Mouse (Mus musculus): ENCODE measurements around the gene Pttg1ip.

The Pttg1ip gene

DNA sequence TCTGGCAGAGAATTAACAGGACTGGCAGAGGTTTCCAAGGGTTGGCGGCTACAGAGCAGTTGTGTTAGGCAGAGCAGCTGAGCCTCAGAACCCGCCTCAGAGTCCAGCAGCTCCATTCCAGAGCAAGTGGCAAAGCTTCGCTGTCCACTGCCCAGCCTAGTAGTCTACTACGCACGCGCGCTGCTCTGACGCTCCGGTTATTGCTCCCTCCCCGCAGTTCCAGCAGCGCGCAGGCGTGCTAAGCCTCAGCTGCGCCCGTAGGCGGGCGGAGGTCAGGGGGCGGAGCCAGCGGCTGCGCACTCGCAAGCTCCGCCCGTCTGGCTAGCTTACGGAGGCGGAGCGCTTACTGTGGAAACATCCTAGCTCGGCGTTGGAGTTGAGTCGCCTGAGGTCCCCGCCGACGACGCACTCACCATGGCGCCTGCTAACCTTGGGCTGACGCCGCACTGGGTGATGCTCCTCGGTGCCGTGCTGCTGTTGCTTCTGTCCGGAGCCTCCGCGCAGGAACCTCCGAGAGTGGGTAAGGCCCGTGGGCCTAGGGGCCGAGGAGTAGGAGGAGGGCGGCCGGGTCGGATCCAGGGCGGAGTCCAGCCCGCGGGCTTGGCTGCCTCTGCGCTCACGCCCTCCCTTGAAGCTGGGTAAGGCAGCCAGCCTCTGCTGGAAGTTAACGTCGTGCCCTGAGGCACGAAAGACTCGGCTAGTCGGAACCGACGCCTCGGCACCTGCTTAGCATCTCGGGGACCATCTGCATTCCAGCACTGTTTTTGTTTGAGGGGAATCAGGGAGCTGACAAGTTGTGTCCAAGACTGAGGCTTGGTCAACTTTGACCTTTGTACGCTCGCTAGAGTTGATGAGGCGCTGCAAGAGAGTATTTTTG lies at the start of gene Pttg1ip:
TSS of gene Pttg1ip (plus strand) at position 313 of the 877 bp plus-strand sequence.
- peak; percentile 96 for DNase-seq (ENCODE audit: low read depth, low spot score)

DNA sequence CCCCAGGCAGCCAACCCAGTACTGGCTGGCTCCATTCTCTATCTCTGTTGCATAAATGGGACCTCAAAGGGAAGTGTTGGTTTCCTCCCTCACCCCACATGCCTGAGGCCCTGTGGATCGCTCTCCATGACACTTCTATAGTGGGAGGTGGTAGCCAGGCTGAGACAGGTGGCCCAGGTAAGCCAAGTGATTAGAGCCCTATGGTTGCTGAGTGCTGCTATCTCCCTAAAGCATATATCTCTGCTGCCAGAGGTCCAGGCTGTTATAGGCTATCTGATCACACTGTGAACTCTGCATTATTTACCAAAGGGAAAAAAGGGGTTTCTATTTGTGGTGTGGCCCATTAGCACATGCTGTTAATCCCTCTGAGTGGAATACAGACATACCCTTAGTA lies 49.5 kb upstream of the Pttg1ip start:
- DNase-seq (ENCODE audit: low read depth, low spot score), result no peak

DNA sequence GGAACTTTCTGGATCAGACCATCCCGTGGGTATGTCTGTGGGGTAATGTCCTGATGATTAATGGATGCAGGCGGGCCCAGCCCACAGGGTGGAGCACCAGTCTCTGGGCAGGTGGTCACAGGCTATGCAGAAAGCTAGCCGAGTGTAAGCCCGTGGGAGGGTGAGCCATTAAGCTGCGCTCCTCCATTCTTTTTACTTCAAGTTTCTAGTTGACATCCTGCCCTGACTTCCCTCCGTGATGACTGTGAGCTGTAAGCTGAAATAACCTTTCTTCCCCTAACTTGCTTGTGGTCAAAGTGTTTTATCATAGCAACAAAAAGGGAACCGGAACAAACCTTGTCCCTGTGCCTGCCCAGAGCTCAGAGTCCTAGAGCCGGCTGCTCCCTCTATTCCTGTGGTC lies 44.8 kb upstream of the Pttg1ip start:
- DNase-seq (ENCODE audit: low read depth, low spot score), result no peak

DNA sequence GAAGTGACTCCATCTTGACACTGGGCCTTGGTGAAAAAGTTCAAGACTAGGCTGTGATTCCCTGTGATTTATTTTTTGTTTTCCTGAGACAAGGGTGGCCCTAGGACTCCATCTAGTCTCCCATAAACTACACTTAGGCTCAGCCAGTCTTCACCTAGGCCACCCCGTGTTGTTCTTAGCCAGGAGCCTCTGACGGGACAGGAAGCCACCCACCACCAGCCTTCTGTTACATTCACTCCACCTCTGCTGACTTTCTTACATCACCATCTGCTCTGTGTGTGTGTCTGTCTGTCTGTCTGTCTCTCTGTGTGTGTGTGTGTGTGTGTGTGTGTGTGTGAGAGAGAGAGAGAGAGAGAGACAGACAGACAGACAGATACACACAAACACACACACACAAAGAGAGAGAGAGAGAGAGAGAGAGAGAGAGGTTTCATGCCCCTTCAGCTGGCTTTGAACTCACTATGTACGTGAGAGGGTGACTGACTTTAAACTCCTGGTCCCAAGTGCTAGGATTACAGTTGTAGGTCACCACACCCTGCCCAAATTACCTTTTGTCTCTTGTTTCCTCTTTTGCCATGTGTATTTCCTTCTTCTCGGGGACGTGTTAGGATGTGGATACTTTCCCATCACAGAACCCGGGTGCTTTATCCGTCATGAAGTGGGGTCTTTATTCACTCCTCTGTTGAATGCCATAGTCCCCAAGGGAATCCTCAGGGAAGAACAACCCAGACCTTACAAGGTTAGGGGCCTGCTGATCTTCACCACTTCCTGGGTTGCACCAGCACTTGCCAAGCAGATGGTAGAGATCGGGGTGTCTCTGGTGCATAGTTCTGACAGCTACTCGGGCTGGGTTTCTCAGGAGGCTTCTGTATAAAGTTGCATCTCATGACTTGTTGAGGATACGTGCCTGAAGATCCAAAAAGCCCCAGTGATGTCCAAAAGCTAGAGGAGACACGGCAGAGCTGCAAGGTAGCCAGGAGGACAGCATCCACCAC lies 44.0 kb upstream of the Pttg1ip start:
- no peak for DNase-seq (ENCODE audit: low read depth, low spot score)

DNA sequence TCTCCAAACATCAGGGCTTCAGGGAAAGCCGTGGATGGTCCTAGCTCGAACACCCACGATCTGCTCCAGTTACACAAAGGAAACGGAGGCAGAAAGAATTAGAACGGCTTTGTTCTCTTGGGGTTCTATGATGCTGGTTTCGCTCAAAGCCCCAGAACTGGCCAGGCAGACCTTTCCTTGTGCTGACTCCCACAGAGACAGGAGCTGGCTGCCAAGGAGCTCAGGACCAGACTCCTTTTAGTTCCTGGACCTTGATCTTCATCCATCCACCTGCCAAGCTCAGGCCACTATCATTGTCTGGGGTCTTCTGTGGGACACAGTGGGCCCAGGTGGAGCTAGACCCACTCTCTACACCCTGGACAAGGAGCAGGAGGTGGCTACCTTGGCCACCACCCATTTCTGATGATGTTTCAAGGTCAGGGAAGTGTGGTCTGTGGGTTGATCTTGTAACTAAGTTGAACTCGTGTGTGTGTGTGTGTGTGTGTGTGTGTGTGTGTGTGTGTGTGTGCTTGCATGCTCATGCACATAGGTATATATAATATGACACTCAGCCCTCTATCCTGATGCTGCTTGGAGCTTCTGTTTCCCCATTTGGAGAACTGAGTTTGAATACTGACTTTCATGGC lies 42.1 kb upstream of the Pttg1ip start:
- DNase-seq (ENCODE audit: low read depth, low spot score), result no peak

DNA sequence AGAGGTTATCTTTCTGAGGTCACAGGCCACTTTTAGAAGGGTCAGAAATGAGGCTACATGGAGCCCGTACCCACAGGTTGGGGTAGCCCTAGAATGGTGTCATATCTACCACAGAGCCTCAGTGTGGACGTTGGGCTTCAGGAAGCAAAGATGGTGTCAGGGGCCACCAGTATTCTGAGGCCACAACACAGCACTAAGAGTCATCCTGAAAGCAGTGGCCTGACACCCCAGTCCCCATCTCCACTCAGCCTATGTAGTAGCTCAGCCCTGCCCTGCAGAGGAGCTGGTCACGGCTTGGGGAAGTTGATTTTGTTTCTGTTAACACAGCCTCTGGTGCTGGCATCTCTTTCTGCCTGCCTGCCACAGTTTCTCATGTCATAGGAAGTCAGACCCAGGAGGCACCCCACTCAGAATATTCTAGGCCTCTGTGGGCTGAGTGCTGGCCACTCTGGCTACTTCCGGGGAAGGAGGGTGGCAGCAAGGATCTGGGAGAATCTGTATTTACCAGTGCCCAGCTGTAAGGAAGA lies 40.9 kb upstream of the Pttg1ip start:
- no peak for DNase-seq (ENCODE audit: low read depth, low spot score)

DNA sequence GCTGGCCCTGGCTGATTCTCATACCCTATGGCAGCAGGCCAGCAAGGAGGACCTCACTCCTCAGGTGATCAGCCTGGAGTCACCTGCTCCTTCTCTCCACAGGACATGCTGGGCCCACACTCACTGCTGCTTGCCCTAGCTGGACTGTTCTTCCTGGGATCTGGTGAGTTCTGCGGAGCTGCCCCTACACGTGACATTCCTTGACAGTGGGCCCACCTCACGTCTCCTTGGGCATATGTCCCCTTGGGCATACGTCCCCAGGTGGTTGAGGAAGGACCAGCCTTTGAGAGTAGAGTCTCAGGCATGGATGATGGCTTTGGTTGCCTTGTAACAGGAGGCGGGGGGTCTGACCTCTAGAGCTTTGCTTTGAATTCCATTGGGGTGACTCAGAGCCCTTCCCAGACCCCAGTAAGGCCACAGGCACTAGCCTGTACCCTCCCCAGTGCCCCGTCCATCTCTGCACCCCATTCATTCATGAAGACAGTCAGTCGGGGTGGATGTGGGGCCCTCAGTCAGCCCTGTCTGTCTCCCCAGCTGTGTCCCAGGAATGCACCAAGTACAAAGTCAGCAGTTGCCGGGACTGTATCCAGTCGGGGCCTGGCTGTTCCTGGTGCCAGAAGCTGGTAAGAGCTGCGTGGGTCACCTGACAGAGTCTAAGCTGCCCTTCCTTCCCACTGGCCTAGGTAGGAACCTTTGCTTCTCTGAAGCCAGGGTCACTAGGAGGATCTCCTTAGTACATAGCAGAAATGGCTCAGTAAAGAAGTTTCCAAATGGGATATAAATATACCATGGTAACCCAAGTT lies 39.5 kb upstream of the Pttg1ip start:
- no peak for DNase-seq (ENCODE audit: low read depth, low spot score)

DNA sequence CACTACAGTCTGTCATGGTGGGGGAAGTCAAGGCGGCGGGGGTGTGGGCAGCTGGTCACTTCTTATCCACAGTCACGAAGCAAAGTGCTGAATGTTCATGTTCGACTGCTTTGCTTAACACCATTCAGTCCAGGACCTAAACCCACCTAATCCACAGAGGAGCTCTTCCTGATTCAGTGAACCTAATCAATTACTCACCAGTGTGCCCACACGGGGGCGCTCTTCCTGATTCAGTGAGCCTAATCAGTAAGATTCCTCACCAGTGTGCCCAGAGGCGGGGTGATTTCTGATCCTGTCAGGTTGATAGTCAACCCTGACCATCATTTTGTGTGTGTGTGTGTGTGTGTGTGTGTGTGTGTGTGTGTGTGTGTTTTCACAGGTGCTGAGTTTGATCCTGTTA lies 38.3 kb upstream of the Pttg1ip start:
- peak; percentile 9 for DNase-seq (ENCODE audit: low read depth, low spot score)

DNA sequence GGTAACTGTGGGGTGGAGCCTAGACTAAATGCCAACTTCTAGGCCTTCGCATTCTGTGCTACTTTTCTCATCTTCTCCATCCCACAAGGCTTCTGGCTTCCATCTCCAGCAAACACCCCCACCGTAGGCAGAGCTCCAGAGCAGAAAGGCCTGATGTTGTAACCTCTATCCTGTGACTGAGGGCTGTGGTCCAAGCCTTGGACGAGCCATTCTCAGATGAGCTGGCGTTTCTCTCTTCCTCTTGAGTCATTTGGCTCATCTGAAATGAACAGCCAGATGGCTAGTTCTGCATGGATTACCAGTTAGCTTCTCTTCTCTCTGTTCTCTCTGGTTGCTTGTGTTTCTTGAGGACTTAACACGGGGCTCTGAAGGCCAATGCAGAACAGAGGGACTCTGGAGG lies 36.6 kb upstream of the Pttg1ip start:
- DNase-seq (ENCODE audit: low read depth, low spot score), result no peak

DNA sequence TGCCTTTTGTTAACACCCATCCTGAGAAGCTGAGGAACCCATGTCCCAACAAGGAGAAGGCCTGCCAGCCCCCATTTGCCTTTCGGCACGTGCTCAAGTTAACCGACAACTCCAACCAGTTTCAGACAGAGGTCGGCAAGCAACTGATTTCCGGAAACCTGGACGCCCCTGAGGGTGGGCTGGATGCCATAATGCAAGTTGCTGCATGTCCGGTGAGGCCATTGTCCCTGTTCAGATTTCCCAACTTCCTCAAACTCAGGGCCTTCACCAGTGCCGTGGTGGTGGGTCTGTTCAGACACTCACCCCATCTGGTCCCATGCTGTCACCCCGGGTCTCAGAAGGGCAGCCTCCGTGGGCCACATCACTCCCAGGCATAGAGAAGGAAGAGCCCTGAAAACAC lies 32.9 kb upstream of the Pttg1ip start:
- DNase-seq (ENCODE audit: low read depth, low spot score), result no peak

DNA sequence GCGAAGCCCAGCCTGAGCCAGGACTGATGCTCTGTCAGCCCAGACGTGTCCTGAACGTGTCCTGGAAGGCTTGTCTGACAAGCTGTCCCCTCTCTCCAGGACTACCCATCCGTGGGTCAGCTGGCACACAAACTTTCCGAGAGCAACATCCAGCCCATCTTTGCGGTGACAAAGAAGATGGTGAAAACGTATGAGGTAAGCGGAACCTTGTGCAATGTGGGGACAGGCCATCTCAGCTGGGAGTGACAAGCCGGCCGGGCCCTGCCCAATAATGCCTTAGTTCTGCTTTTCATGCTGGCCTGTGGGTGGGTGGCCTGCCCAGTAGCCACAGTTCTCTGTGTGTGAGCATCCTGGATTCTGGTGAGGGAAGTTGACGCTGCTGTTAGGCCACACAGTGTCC lies 30.6 kb upstream of the Pttg1ip start:
- no peak for DNase-seq (ENCODE audit: low read depth, low spot score)

DNA sequence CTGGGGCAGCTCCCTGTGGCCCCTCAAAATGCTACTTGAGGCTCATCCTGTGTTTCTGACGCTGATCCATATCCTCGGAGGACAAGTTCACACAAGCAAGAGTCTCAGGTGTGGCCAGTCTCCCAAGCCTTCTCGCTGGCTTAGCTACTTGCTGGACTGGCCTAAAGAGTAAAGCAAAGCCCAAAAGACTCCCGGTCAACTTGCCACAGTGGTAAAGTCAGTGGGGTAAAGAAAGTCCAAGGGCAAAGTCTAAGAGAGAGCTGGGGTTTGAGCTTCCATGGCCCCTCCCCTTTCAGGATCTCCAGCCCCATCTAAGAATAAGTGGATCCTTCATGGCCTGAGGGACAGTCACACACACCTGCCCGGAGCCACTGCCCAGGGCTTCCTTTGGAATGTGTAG lies 29.4 kb upstream of the Pttg1ip start:
- no peak for DNase-seq (ENCODE audit: low read depth, low spot score)

DNA sequence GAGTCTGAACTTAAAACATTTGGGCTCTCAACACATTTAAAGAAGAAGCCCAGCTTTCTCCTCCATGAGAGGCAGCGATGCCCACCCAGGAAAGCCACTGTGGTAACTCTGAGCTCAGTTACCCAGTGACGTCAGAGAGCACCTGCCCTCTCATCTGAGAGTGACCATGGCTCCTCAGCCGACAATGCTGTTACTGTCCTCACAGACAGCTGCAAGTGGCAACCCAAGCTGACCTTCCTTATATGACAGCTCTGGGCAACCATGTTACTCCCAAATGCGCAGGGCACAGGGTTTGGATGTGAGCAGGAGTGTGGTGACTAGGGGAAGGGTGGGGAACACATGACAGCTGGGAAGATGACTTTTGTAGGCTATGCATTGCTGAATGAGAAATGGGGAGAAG lies 28.2 kb upstream of the Pttg1ip start:
- no peak for DNase-seq (ENCODE audit: low read depth, low spot score)

DNA sequence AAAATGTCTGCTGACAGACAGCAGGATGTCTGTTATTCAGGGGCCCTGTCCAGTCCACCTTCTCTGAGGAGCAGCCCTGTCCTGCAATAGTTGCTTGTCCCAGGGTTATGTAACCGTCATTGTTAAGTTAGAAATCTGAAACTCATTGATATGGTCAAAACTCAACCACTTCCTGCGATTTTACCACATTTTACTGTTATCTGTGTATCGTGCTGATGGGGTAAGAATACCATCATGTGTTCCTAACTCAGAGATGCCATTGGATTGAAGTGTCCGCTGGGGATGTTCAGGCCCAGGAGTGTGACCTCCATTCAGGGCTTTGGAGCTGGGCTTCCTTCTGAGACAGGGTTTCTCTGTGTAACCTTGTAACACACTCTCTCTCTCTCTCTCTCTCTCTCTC lies 26.6 kb upstream of the Pttg1ip start:
- DNase-seq (ENCODE audit: low read depth, low spot score), result no peak

DNA sequence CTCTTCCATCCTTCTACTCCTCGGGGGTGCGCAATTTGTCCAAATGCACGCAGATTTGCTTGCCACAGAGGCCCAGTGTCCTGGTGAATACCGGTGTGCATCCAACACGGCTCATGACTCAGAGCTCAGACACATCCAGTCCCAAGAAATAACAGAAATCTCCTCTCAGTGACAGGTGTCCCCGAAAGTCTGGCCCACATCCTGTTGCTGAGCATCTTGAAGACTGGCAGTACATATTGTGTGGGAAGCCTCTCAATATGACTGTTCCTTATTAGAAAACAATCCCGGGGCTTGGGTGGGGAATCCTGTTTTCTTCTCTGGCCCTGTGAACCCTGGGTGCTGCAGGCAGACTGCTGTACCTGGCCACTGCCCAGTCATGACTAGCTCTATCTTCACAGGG lies 24.9 kb upstream of the Pttg1ip start:
- DNase-seq (ENCODE audit: low read depth, low spot score), result no peak

DNA sequence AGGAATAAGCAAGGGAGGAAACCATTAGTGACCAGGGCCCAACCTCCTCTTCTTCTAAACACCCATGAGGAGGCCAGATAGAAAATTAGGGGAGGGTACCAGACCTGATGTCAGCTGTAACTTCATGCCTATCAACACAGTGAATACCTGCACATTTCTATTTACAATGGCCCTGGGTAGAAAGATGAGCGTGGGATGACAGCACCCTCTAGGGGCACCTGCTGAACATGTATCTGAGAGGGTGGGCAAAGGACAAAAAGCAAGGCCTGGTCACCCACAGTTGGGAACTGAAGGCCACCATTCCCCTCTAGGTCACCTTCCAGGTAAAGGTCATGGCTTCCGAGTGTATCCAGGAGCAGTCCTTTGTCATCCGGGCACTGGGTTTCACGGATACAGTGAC lies 23.9 kb upstream of the Pttg1ip start:
- no peak for DNase-seq (ENCODE audit: low read depth, low spot score)

DNA sequence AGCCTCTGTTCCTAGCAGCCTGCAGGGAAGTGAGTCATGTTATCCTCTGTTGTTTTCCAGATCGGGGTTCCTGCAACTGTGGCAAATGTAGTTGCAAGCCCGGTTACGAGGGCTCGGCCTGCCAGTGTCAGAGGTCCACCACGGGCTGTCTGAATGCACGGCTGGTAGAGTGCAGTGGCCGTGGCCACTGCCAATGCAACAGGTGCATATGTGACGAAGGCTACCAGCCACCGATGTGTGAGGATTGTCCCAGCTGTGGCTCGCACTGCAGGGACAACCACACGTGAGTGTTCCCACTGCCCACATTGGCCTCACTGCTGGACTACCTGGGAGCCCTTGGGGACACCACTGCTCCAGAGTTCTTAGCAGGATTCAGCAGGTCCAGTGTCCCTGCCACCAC lies 21.4 kb upstream of the Pttg1ip start:
- DNase-seq (ENCODE audit: low read depth, low spot score), result no peak

DNA sequence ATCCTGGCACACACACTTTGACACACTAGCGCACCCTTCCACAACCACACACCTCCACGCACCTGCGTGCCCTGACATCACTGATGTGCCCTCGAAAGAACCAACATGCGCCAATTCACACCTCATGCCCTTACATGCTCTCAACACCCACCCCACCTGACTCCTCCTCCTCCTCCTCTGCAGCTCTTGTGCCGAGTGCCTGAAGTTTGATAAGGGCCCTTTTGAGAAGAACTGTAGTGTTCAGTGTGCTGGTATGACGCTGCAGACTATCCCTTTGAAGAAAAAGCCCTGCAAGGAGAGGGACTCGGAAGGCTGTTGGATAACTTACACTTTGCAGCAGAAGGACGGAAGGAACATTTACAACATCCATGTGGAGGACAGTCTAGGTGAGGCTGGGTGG lies 20.7 kb upstream of the Pttg1ip start:
- DNase-seq (ENCODE audit: low read depth, low spot score), result no peak

DNA sequence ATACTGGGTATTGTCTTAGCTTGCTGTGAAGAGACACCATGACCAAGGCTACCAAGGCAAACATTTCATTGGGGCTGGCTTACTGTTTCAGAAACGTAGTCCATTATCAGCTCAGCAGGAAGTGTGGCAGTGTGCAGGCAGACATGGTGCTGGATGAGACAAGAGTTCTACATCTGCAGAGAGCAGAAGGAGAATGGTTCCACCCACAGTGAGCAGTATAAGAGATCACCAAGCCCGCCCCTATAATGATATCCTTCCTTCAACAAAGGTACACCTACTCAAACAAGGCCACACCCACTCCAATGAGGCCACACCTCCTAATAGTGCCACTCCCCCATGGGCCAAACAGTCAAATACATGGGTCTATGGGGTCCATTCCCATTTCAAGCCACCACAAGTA lies 20.0 kb upstream of the Pttg1ip start:
- DNase-seq (ENCODE audit: low read depth, low spot score), result no peak

DNA sequence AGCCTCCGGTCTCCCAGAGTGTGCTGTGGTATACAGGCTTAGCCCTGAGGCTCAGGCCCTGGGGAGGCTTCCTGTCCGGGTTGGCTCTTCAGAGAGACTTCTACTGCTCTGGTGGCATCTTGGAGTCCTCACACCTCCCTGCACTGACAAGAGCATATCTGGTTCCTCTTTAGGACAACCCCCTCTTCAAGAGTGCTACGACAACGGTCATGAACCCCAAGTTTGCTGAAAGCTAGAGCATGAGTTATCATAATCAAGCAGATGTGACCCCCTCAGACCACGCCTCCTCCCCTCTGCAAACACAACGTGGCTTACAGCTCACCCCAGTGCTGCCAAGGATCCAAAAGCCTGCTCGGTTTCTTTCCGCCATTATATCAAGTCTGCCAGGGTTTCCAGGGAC lies 16.5 kb upstream of the Pttg1ip start:
- no peak for DNase-seq (ENCODE audit: low read depth, low spot score)

DNA sequence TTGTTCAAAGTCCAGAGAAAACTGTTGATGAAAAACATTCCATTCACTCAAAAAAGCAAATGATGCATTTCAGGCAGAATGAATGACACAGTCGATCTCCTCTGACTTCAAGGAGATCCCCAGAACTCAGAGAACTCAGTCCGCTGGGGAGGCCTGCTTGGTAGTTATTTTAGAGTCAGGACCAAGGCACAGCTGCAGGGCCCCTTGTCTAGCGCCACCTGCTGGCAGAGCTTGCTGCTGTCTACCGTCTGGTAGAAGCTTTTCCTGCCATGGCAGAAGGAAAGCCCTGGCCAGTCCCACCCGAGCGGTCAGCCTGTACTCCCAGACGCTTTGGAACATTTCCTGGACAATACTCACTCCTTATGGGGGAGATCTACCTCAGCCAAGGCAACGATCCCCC lies 14.9 kb upstream of the Pttg1ip start:
- no peak for DNase-seq (ENCODE audit: low read depth, low spot score)

Data from retina, postnatal 7 days (tissue).